Mouse (Mus musculus) megakaryocyte, embryonic 14.5 days (primary cell): Measurements from ENCODE around the gene Ccdc163.

Experiments
- FLI1 ChIP-seq: IDR thresholded peaks from 2 replicates; pipeline ENCODE4 v1.6.1; 2012; ENCODE audit warnings: low read length, inconsistent platforms, mixed read lengths
- GATA1 ChIP-seq: IDR thresholded peaks from 3 replicates; pipeline ENCODE4 v1.6.1; 2012; ENCODE audit warnings: mixed read lengths, low read length, inconsistent platforms, borderline replicate concordance

GRCm38 (mm10) chr4:116721098-116721628 lies 12.9 kb downstream of the Ccdc163 start:
- no peak for TF ChIP-seq FLI1
- no peak for TF ChIP-seq GATA1
